Mouse (Mus musculus) hindbrain, embryonic 15.5 days (tissue): ENCODE data around the gene Tspan10. TPM values are rescaled to one million over a fixed set of nuclear protein-coding genes. Genes with fewer than 3 reads are reported as not detected.

Source experiments
- ATAC-seq: fragments of 200-750 bp; cut with Nextera tagmentation; 2 replicates; pipeline ENCODE4 v1.8.0; 2017; ENCODE audit warnings: low read depth, moderate number of reproducible peaks, moderate TSS enrichment; ENCODE audit not compliant: low FRiP score
- H3K27ac ChIP-seq: fragments of 300-500 bp; sonication (generic); replicated peaks from 2 replicates; pipeline ENCODE4 v1.5.1; 2015; ENCODE audit warnings: mild to moderate bottlenecking, inconsistent platforms
- H3K27me3 ChIP-seq: fragments of 300-500 bp; sonication (generic); 2 replicates; pipeline ENCODE4 v1.6.1; 2015; ENCODE audit warnings: control low read depth, inconsistent platforms
- H3K36me3 ChIP-seq: fragments of 300-500 bp; sonication (generic); 2 replicates; pipeline ENCODE4 v1.6.1; 2015; ENCODE audit warnings: control low read depth, inconsistent platforms
- H3K4me1 ChIP-seq: fragments of 300-500 bp; sonication (generic); replicated peaks from 2 replicates; pipeline ENCODE4 v1.6.1; 2015; ENCODE audit warnings: control low read depth, inconsistent platforms
- H3K4me2 ChIP-seq: fragments of 300-500 bp; sonication (generic); 2 replicates; pipeline ENCODE4 v1.6.1; 2015; ENCODE audit warnings: moderate library complexity, mild to moderate bottlenecking, inconsistent platforms
- H3K4me3 ChIP-seq: fragments of 300-500 bp; sonication (generic); 2 replicates; pipeline ENCODE4 v1.5.1; 2015; ENCODE audit warnings: mild to moderate bottlenecking, inconsistent platforms
- H3K9ac ChIP-seq: fragments of 300-500 bp; sonication (generic); 2 replicates; pipeline ENCODE4 v1.6.1; 2015; ENCODE audit warnings: inconsistent platforms
- H3K9me3 ChIP-seq: fragments of 300-500 bp; sonication (generic); 2 replicates; pipeline ENCODE4 v1.6.1; 2016; ENCODE audit warnings: control low read depth, inconsistent platforms
- WGBS: fragments of 180-500 bp; shearing (Covaris S2); methylation state at CpG from one replicate; pipeline ENCODE4 v1.1.7; 2015; 5-methylcytosine and 5-hydroxymethylcytosine counted together
- polyA plus RNA-seq: library from polyadenylated mRNA; unstranded; fragments of >200 nt; fragmentation: Nextera tagmentation; extraction: Ambion mirVana; gene quantifications from 2 replicates; pipeline ENCODE4 v1.2.1, GENCODE M21; 2015

Gene Tspan10
- polyA plus RNA-seq, 1 experiment from 2014 or later = not detected

- Histone ChIP-seq H3K9ac (peak within 1 kb of the TSS; percentile 99), H3K4me1 (peaks cover 20% of the 10 kb centered on the region), H3K4me3 (peak within 1 kb of the TSS; percentile 94), H3K9me3 (no peaks in the 10 kb centered on the region), H3K4me2 (peak within 1 kb of the TSS; percentile 88), H3K27me3 (no peaks in the 10 kb centered on the region), H3K36me3 (peaks cover 19% of the 10 kb centered on the region), H3K27ac (peak within 1 kb of the TSS; percentile 90)
- peak; percentile 95 for ATAC-seq
- 5% methylated on average over 62 of the region's 62 CpGs for WGBS
Measured at GRCm38 (mm10) chr11:120457772-120458751, 15.6 kb downstream of the Tspan10 start, which contains the start of the genes Oxld1 and Ccdc137. Gene Oxld1, minus strand, starts transcription at chr11:120458068. Gene Ccdc137, plus strand, starts transcription at chr11:120458115.

- no peaks in the 10 kb centered on the region for H3K9me3 ChIP-seq
- H3K9ac ChIP-seq = peak overlapping the region; percentile 99
- peak overlapping the region; percentile 90; the same call in 1 of the 2 replicates for H3K27ac ChIP-seq
- no peak for ATAC-seq
- H3K27me3 ChIP-seq = no peaks in the 10 kb centered on the region
- peak overlapping the region; percentile 88 for H3K4me2 ChIP-seq
- H3K4me1 ChIP-seq = peaks cover 20% of the 10 kb centered on the region
- peaks cover 22% of the 10 kb centered on the region for H3K36me3 ChIP-seq
- 68% methylated on average over 6 of the region's 6 CpGs for WGBS
- H3K4me3 ChIP-seq = peak overlapping the region; percentile 94
Measured at GRCm38 (mm10) chr11:120458847-120459597, 16.6 kb downstream of the Tspan10 start.

GRCm38 (mm10) chr11:120463536-120463935 lies 21.1 kb downstream of the Tspan10 start:
- H3K27me3 ChIP-seq = no peaks in the 10 kb centered on the region
- WGBS = 93% methylated on average over 2 of the region's 2 CpGs
- H3K4me3 ChIP-seq = no peak overlapping the region
- peaks cover 32% of the 10 kb centered on the region for H3K36me3 ChIP-seq
- ATAC-seq = no peak
- H3K9me3 ChIP-seq = no peaks in the 10 kb centered on the region
- peaks cover 32% of the 10 kb centered on the region for H3K4me1 ChIP-seq
- H3K27ac ChIP-seq = no peak overlapping the region
- no peak overlapping the region for H3K9ac ChIP-seq
- no peak overlapping the region for H3K4me2 ChIP-seq

GRCm38 (mm10) chr11:120464365-120464764 lies 21.9 kb downstream of the Tspan10 start:
- Histone ChIP-seq H3K4me1 (peaks cover 32% of the 10 kb centered on the region), H3K36me3 (peaks cover 34% of the 10 kb centered on the region), H3K27ac (no peak overlapping the region), H3K9me3 (no peaks in the 10 kb centered on the region), H3K4me2 (no peak overlapping the region), H3K9ac (no peak overlapping the region), H3K4me3 (no peak overlapping the region), H3K27me3 (no peaks in the 10 kb centered on the region)
- no peak for ATAC-seq
- 93% methylated on average over 5 of the region's 5 CpGs for WGBS

GRCm38 (mm10) chr11:120465521-120465920 lies 23.1 kb downstream of the Tspan10 start:
- Histone ChIP-seq H3K36me3 (peaks cover 38% of the 10 kb centered on the region), H3K4me2 (peak overlapping the region; percentile 85; the same call in 1 of the 2 replicates)
- WGBS = 95% methylated on average over 4 of the region's 4 CpGs

GRCm38 (mm10) chr11:120467051-120467735 lies 24.7 kb downstream of the Tspan10 start, which contains the start of gene Arl16:
Gene Arl16, minus strand, starts transcription at chr11:120467607.
- peaks cover 44% of the 10 kb centered on the region for H3K36me3 ChIP-seq
- H3K9me3 ChIP-seq = no peaks in the 10 kb centered on the region
- peak within 1 kb of the TSS; percentile 98 for H3K4me3 ChIP-seq
- under 1% methylated on average over 54 of the region's 54 CpGs for WGBS
- H3K4me1 ChIP-seq = peaks cover 33% of the 10 kb centered on the region
- peak; percentile 100 for ATAC-seq
- peak within 1 kb of the TSS; percentile 85 for H3K4me2 ChIP-seq
- H3K9ac ChIP-seq = peak within 1 kb of the TSS; percentile 92
- peak within 1 kb of the TSS; percentile 88 for H3K27ac ChIP-seq
- H3K27me3 ChIP-seq = no peaks in the 10 kb centered on the region

More at GRCm38 (mm10) chr11:120465521-120465920, 23.1 kb downstream of the Tspan10 start:
- peaks cover 33% of the 10 kb centered on the region for H3K4me1 ChIP-seq
- no peak overlapping the region for H3K4me3 ChIP-seq
- no peak overlapping the region for H3K27ac ChIP-seq
- ATAC-seq = no peak
- no peaks in the 10 kb centered on the region for H3K9me3 ChIP-seq
- H3K9ac ChIP-seq = no peak overlapping the region
- H3K27me3 ChIP-seq = no peaks in the 10 kb centered on the region

- Histone ChIP-seq H3K4me1 (peaks cover 33% of the 10 kb centered on the region), H3K4me3 (peak overlapping the region; percentile 98), H3K4me2 (peak overlapping the region; percentile 72), H3K9me3 (no peaks in the 10 kb centered on the region), H3K9ac (peak overlapping the region; percentile 92), H3K27ac (peak overlapping the region; percentile 76), H3K27me3 (no peaks in the 10 kb centered on the region), H3K36me3 (peaks cover 47% of the 10 kb centered on the region)
- ATAC-seq = no peak; the same call in 1 of the 2 replicates
- 1% methylated on average over 32 of the region's 33 CpGs for WGBS
Measured at GRCm38 (mm10) chr11:120467736-120468092, 25.3 kb downstream of the Tspan10 start.

GRCm38 (mm10) chr11:120472052-120472451 lies 29.6 kb downstream of the Tspan10 start:
- no peaks in the 10 kb centered on the region for H3K9me3 ChIP-seq
- 97% methylated on average over 6 of the region's 6 CpGs for WGBS

GRCm38 (mm10) chr11:120483448-120483934 lies 41.0 kb downstream of the Tspan10 start:
- H3K36me3 ChIP-seq = peaks cover 55% of the 10 kb centered on the region
- no peak overlapping the region for H3K4me3 ChIP-seq
- no peaks in the 10 kb centered on the region for H3K9me3 ChIP-seq
- peak overlapping the region; percentile 87 for H3K4me2 ChIP-seq
- 93% methylated on average over 7 of the region's 7 CpGs for WGBS
- no peaks in the 10 kb centered on the region for H3K27me3 ChIP-seq
- peaks cover 17% of the 10 kb centered on the region for H3K4me1 ChIP-seq
- peak overlapping the region; percentile 87 for H3K27ac ChIP-seq
- no peak for ATAC-seq
- no peak overlapping the region; the same call in 1 of the 2 replicates for H3K9ac ChIP-seq

More at GRCm38 (mm10) chr11:120472052-120472451, 29.6 kb downstream of the Tspan10 start:
- H3K4me3 ChIP-seq = no peak overlapping the region
- no peaks in the 10 kb centered on the region for H3K27me3 ChIP-seq
- H3K4me2 ChIP-seq = no peak overlapping the region
- H3K27ac ChIP-seq = no peak overlapping the region
- peaks cover 17% of the 10 kb centered on the region for H3K4me1 ChIP-seq
- no peak for ATAC-seq
- no peak overlapping the region for H3K9ac ChIP-seq
- H3K36me3 ChIP-seq = peaks cover 69% of the 10 kb centered on the region

GRCm38 (mm10) chr11:120484265-120484981 lies 42.0 kb downstream of the Tspan10 start, which contains the start of gene Mrpl12:
Gene Mrpl12, plus strand, starts transcription at chr11:120484613.
- Histone ChIP-seq H3K9ac (peak within 1 kb of the TSS; percentile 76), H3K27ac (peak within 1 kb of the TSS; percentile 87), H3K36me3 (peaks cover 51% of the 10 kb centered on the region), H3K4me1 (peaks cover 21% of the 10 kb centered on the region), H3K4me3 (peak within 1 kb of the TSS; percentile 66), H3K4me2 (peak within 1 kb of the TSS; percentile 87), H3K27me3 (no peaks in the 10 kb centered on the region), H3K9me3 (no peaks in the 10 kb centered on the region)
- under 1% methylated on average over 60 of the region's 60 CpGs for WGBS
- ATAC-seq = peak; percentile 95
